Mouse (Mus musculus): ENCODE measurements around the gene Atp2c2. TPM values are rescaled to one million over a fixed set of nuclear protein-coding genes. Genes with fewer than 3 reads are reported as not detected.

The Atp2c2 gene
- total and polyA plus RNA-seq, 3 experiments, result 0.27 to 0.58 TPM; not detected in 1

DNA sequence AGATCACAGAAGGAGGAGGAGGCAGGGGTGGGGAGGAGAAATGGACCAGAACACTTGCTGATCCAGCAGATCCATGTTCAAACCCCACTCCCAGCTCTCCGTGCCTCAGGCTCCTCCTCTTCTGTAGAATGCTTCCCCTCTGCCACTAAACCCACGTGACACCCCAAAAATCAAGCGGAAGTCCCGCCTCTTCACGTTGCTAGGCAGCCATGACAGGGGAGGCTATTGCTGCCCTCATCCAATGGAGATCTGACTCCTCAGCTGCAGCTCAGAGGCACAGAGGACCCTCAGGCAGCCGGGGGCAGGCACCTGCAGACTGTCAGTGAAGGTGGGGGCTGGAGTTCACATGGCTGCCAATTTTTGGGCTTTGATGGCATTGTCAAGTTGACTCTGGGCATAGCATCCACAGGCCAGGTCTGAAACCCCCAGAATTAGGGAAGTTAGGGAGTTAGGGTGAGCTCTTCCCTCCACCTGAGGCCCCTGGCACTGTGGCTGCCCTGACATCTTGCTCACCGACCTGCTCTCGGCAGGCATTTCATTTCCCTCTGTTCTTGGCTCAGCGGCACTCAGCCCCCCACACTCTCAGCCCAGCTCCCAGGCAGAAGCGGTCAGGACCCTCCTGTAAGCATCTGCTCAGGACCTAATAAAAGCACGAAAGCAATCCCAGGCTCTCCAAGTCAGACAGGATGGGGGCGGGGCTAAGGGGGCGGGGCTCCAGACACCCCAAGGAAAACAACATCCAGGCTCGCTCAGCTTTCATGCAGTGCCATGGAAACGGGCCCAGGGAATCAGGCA is 98.6 kb downstream of the Atp2c2 start (continued):
- no peak for TF ChIP-seq UBTF (IDR thresholded peaks at IDR 0.05; ENCODE audit: borderline replicate concordance, insufficient read depth, low read depth, low read length)
- no peak for TF ChIP-seq ETS1 (IDR thresholded peaks at IDR 0.05; ENCODE audit: low read depth, low read length)
- TF ChIP-seq ZC3H11A (IDR thresholded peaks at IDR 0.05; ENCODE audit: low read depth, low read length), result no peak
- TF ChIP-seq POLR2AphosphoS5 (IDR thresholded peaks at IDR 0.05; ENCODE audit: borderline replicate concordance, low read depth, low read length), result no peak
- no peak for TF ChIP-seq MAZ (IDR thresholded peaks at IDR 0.05; ENCODE audit: low read depth, low read length)
- no peak for TF ChIP-seq TCF12 (IDR thresholded peaks at IDR 0.05; ENCODE audit: low read depth, low read length)

DNA sequence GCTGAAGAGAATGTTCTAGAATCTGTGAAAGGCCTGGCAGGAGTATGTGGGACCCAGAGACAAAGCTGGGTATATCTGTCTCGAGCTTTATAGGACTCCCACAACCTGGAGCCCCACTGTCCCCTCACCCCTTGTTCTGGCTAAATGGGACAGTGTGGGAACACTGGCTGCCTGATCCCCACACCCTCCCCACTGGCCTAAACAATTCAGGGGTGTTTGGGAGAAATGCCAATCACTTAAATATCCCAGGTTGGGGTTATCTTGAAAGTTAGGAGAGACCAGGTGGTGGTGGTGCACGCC is 99.1 kb downstream of the Atp2c2 start:
- H3K27me3 ChIP-seq (ENCODE audit: control insufficient read depth in 1 of 2, insufficient read depth in 2 of 2, low read length in 2 of 2), result no peaks in the 10 kb centered on the region

DNA sequence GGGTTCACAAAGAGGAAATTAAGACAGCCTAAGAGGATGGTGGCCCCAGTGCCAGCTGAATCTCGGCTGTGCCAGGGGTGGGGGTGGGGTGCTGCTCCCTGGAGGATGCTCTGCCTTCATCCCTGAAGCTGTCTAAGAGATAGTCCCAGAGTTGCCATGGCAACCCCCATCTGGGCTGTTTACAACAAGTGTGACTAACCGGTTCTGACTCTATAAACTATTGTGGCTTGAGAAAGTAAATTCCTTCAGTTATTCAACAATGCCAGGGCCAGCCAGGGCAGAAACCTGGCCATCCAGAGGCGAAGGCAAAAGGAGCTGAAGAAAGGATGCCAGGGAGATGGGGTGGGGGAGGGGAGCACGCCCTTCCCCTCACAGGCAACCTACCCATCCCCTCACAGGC is 101.4 kb downstream of the Atp2c2 start:
- Histone ChIP-seq H3K9me3 (replicated peaks; ENCODE audit: insufficient read depth, low read length) (no peaks in the 10 kb centered on the region), H3K4me1 (ENCODE audit: control insufficient read depth in 1 of 2, insufficient read depth in 2 of 2, low read length in 2 of 2) (peaks cover 0 to 8% of the 10 kb centered on the region in 2 experiments; a peak in 3 of 4 replicates), H3K27ac (ENCODE audit: control insufficient read depth, low read depth, low read length) (no peak overlapping the region), H3K27me3 (ENCODE audit: control insufficient read depth in 1 of 2, insufficient read depth in 2 of 2, low read length in 2 of 2) (no peaks in the 10 kb centered on the region), H3K36me3 (ENCODE audit: control insufficient read depth in 1 of 2, insufficient read depth in 2 of 2, low read length in 2 of 2) (no peaks in the 10 kb centered on the region), H3K9ac (ENCODE audit: control insufficient read depth, low read depth, low read length, poor library complexity, severe bottlenecking) (no peak overlapping the region), H3K79me2 (ENCODE audit: control insufficient read depth, insufficient read depth, low read length, poor library complexity) (no peaks in the 10 kb centered on the region), H3K4me3 (ENCODE audit: control insufficient read depth in 1 of 2, insufficient read depth in 1 of 2, low read depth in 2 of 2, low read length in 2 of 2) (no peak overlapping the region)
- no peak for DNase-seq (ENCODE audit: low read depth, low spot score)
- TF ChIP-seq GABPA (IDR thresholded peaks at IDR 0.05; ENCODE audit: low read depth, low read length) (no peak), ZC3H11A (IDR thresholded peaks at IDR 0.05; ENCODE audit: low read depth, low read length) (no peak), BHLHE40 (IDR thresholded peaks at IDR 0.05; ENCODE audit: borderline replicate concordance, low read depth, low read length) (no peak), CTCF (IDR thresholded peaks at IDR 0.05 in 2 of 3, conservative IDR thresholded peaks at IDR 0.05 in 1 of 3; ENCODE audit: control insufficient read depth in 1 of 3, insufficient read depth in 1 of 3, low read depth in 2 of 3, low read length in 3 of 3, poor library complexity in 1 of 3, severe bottlenecking in 1 of 3) (no peak), MAX (IDR thresholded peaks at IDR 0.05; ENCODE audit: low read length) (no peak), ZKSCAN1 (IDR thresholded peaks at IDR 0.05; ENCODE audit: low read depth, low read length) (no peak), ZNF384 (IDR thresholded peaks at IDR 0.05; ENCODE audit: low read depth, low read length) (no peak), SIN3A (IDR thresholded peaks at IDR 0.05; ENCODE audit: low read length) (no peak), SMC3 (IDR thresholded peaks at IDR 0.05; ENCODE audit: low read depth, low read length) (no peak), POLR2AphosphoS2 (IDR thresholded peaks at IDR 0.05; ENCODE audit: low read length) (no peak), MAFK (IDR thresholded peaks at IDR 0.05; ENCODE audit: borderline replicate concordance, low read depth, low read length) (no peak), MAZ (IDR thresholded peaks at IDR 0.05; ENCODE audit: low read depth, low read length) (no peak), NRF1 (IDR thresholded peaks at IDR 0.05; ENCODE audit: insufficient read depth, low read depth, low read length, poor library complexity, severe bottlenecking) (no peak)

More for the DNA sequence above, 99.1 kb downstream of the Atp2c2 start:
- H3K9me3 ChIP-seq (replicated peaks; ENCODE audit: insufficient read depth, low read length), result no peaks in the 10 kb centered on the region
- no peak overlapping the region for H3K27ac ChIP-seq (ENCODE audit: control insufficient read depth, low read depth, low read length)
- peaks cover 0 to 8% of the 10 kb centered on the region in 2 experiments; a peak in 3 of 4 replicates for H3K4me1 ChIP-seq (ENCODE audit: control insufficient read depth in 1 of 2, insufficient read depth in 2 of 2, low read length in 2 of 2)
- no peaks in the 10 kb centered on the region for H3K36me3 ChIP-seq (ENCODE audit: control insufficient read depth in 1 of 2, insufficient read depth in 2 of 2, low read length in 2 of 2)
- TF ChIP-seq RCOR1 (IDR thresholded peaks at IDR 0.05; ENCODE audit: low read depth, low read length) (no peak), NRF1 (IDR thresholded peaks at IDR 0.05; ENCODE audit: insufficient read depth, low read depth, low read length, poor library complexity, severe bottlenecking) (no peak), NELFE (IDR thresholded peaks at IDR 0.05; ENCODE audit: low read depth, low read length) (no peak), CTCF (IDR thresholded peaks at IDR 0.05 in 2 of 3, conservative IDR thresholded peaks at IDR 0.05 in 1 of 3; ENCODE audit: control insufficient read depth in 1 of 3, insufficient read depth in 1 of 3, low read depth in 2 of 3, low read length in 3 of 3, poor library complexity in 1 of 3, severe bottlenecking in 1 of 3) (no peak), ZMIZ1 (IDR thresholded peaks at IDR 0.05; ENCODE audit: low read depth, low read length) (no peak), RAD21 (IDR thresholded peaks at IDR 0.05; ENCODE audit: low read depth, low read length) (no peak)
- DNase-seq (ENCODE audit: low read depth, low spot score), result no peak
- no peaks in the 10 kb centered on the region for H3K79me2 ChIP-seq (ENCODE audit: control insufficient read depth, insufficient read depth, low read length, poor library complexity)
- peak overlapping the region; percentile 63 to 64 for H3K4me3 ChIP-seq (ENCODE audit: control insufficient read depth in 1 of 2, insufficient read depth in 1 of 2, low read depth in 2 of 2, low read length in 2 of 2)
- peak overlapping the region; percentile 21; the same call in 1 of the 2 replicates for H3K9ac ChIP-seq (ENCODE audit: control insufficient read depth, low read depth, low read length, poor library complexity, severe bottlenecking)
